Comparison of ENCODE assay signal across 9 mouse cellular contexts in the genomic region with DNA sequence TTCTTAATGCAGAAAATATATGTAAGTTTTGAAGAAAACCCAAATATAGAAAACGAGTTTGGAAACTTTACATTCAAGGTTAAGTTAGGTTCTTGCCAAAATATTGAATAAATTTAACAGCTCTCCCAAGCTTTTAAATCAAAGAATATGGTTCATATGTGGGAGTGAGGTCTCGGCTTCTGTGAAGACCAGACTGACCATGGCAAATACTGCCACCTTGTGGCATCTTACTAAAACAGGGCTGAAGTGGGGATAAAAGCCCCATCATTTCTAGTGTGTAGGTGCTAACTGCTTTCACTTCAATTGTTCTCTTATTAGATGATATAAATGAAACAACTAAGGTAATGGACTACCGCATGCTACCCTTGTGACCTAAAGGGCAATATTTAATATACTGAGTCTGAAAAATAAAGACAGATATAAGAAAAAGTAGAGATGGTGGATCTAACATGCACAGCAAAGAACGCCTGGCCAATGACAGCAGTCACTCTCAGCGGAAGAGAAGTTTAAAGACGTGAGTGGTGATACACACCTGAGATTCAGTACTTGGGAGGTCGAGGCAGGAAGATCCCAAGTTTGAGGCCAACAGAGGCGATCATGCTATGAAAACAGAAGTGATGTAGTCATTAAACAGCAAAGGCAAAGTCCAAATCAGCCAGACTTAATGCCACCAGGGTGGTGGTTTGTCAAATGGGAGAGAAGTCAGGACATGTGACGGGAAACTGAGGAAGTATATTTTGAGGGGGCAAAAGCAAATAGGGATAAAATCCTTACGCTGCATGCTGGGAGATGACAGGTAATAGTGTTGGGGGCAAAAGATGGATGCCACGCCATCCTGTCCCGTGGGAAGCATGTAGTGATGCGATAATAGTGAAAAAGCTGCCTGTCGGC. TPM values are rescaled to one million over a fixed set of nuclear protein-coding genes. Genes with fewer than 3 reads are reported as not detected.
DNase-seq lines count a peak whose midpoint lies in the region; ATAC-seq and TF ChIP-seq lines count a peak whose summit lies in the region.
"Had no signal": no experiment of that assay in that cellular context is flagged by ENCODE, and none has a peak within 500 bp of the region (broad histone marks: within the 10 kb centered on the region; RNA-seq: fewer than 3 reads in every experiment).

No protein-coding gene starts in this region.

- no peak overlapping the region for H3K4me2 ChIP-seq in midbrain, embryonic 16.5 days (ENCODE audit: low read length)
- H3K4me2 ChIP-seq: neural tube, embryonic 13.5 days had no signal

- DNase-seq in gastrocnemius, adult 2 months = no peak
- no peak for DNase-seq in gastrocnemius, postnatal 4 days (ENCODE audit: low spot score in 2 of 2)
- peak; percentile 81 for DNase-seq in 3T3-L1 (ENCODE audit: low read depth, low spot score)
- peak; percentile 77 for DNase-seq in NIH3T3 (ENCODE audit: low read depth)
- DNase-seq in heart, postnatal 4 days = peak; percentile 31
- no peak for DNase-seq in gastrocnemius, postnatal 10 days

- 0 out of 2 replicates have a peak, but pooled peaks cover 2% of the 10 kb centered on the region for H3K9me3 ChIP-seq in midbrain, embryonic 16.5 days (replicated peaks; ENCODE audit: control insufficient read depth, low read length, poor library complexity, severe bottlenecking)
- H3K9me3 ChIP-seq: neural tube, embryonic 13.5 days had no signal

- 86% methylated on average over 14 of the region's 14 CpGs for WGBS in midbrain, embryonic 16.5 days

- no peak overlapping the region for H3K27ac ChIP-seq in gastrocnemius, adult 2 months
- H3K27ac ChIP-seq in midbrain, embryonic 16.5 days (ENCODE audit: low read length) = no peak overlapping the region
- H3K27ac ChIP-seq: neural tube, embryonic 13.5 days had no signal

- peaks cover 2% of the 10 kb centered on the region; the same call in 1 of the 2 replicates for H3K4me1 ChIP-seq in midbrain, embryonic 16.5 days (ENCODE audit: control insufficient read depth, insufficient read depth, low read length)

- H3K4me3 ChIP-seq in gastrocnemius, adult 2 months = no peak overlapping the region
- H3K4me3 ChIP-seq in midbrain, embryonic 16.5 days (ENCODE audit: low read depth, low read length) = no peak overlapping the region
- H3K4me3 ChIP-seq: neural tube, embryonic 13.5 days had no signal

- H3K27me3 ChIP-seq in midbrain, embryonic 16.5 days (ENCODE audit: control insufficient read depth, insufficient read depth, low read depth, low read length) = no peaks in the 10 kb centered on the region
- H3K27me3 ChIP-seq: neural tube, embryonic 13.5 days had no signal

- H3K36me3 ChIP-seq in midbrain, embryonic 16.5 days (ENCODE audit: control insufficient read depth, insufficient read depth, low read length) = peaks cover 3% of the 10 kb centered on the region; the same call in 1 of the 2 replicates

- ATAC-seq in monocyte, adult 5-6 weeks (replicated peaks; ENCODE audit: insufficient number of reproducible peaks, low FRiP score, low TSS enrichment, poor library complexity, severe bottlenecking) = 0 out of 2 replicates have a peak, but pooled peaks have one; percentile 58
- ATAC-seq in midbrain, embryonic 16.5 days = no peak

- no peak overlapping the region for H3K9ac ChIP-seq in midbrain, embryonic 16.5 days (ENCODE audit: low read depth, low read length)
- H3K9ac ChIP-seq: neural tube, embryonic 13.5 days had no signal

- peak; percentile 76 for TF ChIP-seq CTCF in gastrocnemius, adult 2 months (IDR thresholded peaks at IDR 0.05)

- intact Hi-C loops in gastrocnemius, adult 2 months (cut with DNase I) = loop anchor here (10.0 kb wide), 1 partner anchor 465 kb away; the partner anchor contains the start of gene Shc4

RNA-seq across cellular contexts. Expression of gene Dut, which starts 12.5 kb away (rescaled TPM):
- total RNA-seq in gastrocnemius, adult 2 months (2021) = 1 to 10 TPM; 7.0 to 7.3 TPM
- 10 to 100 TPM; 37.3 to 39.8 TPM for total RNA-seq in gastrocnemius, postnatal 4 days (2021)
- 10 to 100 TPM; 77.9 to 83.7 TPM for total RNA-seq in heart, postnatal 4 days (2021)
- total RNA-seq in monocyte, adult 5-6 weeks (2017) = 9.1 to 14.2 TPM (median 11.6 TPM) in 3 replicates
- 10 to 100 TPM; 20.9 to 21.0 TPM for total RNA-seq in gastrocnemius, postnatal 10 days (2021)
- polyA plus RNA-seq in midbrain, embryonic 16.5 days (2015; fragmentation: Nextera tagmentation; extraction: Ambion mirVana) = 73.7 and 75.5 TPM in 2 replicates

Comparison
In these comparisons a context has a peak if more than half of its experiments do, and no peak if none do; other contexts are left out.
1. DNase-seq: peak in 3T3-L1 (single experiment), NIH3T3 (single experiment) and heart, postnatal 4 days (single experiment); none in gastrocnemius, adult 2 months (single experiment), gastrocnemius, postnatal 4 days (0 of 2) and gastrocnemius, postnatal 10 days (single experiment).